Mouse (Mus musculus): ENCODE results near the gene Prmt1.

Gene Prmt1

DNA sequence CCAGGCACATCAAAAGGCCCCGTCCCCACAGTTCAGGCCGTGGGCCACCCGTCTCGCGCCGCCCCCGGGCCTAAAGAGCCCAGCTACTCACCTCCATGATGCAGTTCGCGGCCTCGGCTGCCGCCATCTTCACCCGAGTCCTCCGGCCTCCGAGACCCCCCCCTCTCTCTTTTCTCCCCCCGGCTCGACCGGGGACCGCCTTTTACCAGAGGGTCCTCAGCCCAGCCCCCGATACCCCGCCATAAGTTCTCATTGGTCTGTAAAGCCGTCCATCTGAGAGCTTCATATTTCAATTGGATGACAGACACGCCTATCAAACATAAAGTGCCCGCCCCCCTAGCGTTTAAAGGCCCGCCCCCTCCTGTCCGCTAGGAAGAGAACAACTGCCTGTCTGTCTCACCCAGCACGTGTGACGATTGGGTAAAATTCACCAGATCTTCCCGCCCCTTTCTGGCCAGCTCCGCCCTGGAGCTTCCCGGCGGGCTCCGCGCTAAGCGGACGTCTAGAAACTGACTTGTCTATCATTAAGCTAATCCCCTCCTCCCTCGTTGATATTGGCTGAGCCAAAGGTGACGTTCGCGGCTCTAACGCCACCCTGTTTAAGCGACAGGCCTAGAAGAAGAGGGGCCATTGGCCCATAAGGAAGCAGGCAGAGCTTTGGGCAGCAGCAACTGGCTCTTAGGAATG, at the start of gene Prmt1:
Gene Prmt1, minus strand, starts transcription at position 377 of the 687 bp plus-strand sequence.
- Histone ChIP-seq H3K36me3 (ENCODE audit: insufficient read depth, low read length) (peaks cover 70% of the 10 kb centered on the region), H3K27me3 (ENCODE audit: insufficient read depth, low read length) (no peaks in the 10 kb centered on the region), H3K4me1 (replicated peaks; ENCODE audit: low read depth, low read length) (peaks cover 69% of the 10 kb centered on the region), H3K4me3 (replicated peaks; ENCODE audit: low read length) (peak within 1 kb of the TSS; percentile 99), H3K9me3 (ENCODE audit: low read length) (no peaks in the 10 kb centered on the region)
- no peak for TF ChIP-seq POU5F1 (IDR thresholded peaks at IDR 0.05; ENCODE audit: borderline replicate concordance, low read length)
- TF ChIP-seq NANOG (IDR thresholded peaks at IDR 0.05; ENCODE audit: borderline replicate concordance, low read length), result no peak
- no peak for TF ChIP-seq CTCF (conservative IDR thresholded peaks at IDR 0.05; ENCODE audit: low read length)

DNA sequence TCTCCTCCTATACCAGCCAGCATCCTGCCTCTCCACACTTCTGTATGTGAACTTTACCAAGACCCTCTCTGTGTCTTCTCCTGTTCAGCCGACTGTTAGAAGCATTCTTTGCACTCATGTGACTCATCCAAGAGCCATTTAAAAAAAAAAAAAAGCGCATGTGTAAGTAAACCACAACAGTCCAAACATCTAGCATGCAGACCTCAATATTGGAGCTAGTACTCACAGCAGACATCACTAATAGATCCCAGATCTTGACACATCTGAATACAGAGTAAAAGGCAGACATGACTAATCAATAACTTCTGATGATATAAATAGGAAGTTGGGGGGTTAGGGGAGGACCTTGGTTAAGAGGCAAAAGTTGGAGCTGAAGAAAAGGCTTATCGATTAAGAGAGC, 49.3 kb upstream of the Prmt1 start:
- H3K36me3 ChIP-seq (ENCODE audit: insufficient read depth, low read length), result peaks cover 99% of the 10 kb centered on the region
- no peak overlapping the region for H3K4me3 ChIP-seq (replicated peaks; ENCODE audit: low read length)
- peaks cover 29% of the 10 kb centered on the region for H3K4me1 ChIP-seq (replicated peaks; ENCODE audit: low read depth, low read length)
- no peaks in the 10 kb centered on the region for H3K9me3 ChIP-seq (ENCODE audit: low read length)
- no peaks in the 10 kb centered on the region for H3K27me3 ChIP-seq (ENCODE audit: insufficient read depth, low read length)
- TF ChIP-seq NANOG (IDR thresholded peaks at IDR 0.05; ENCODE audit: borderline replicate concordance, low read length) (no peak), POU5F1 (IDR thresholded peaks at IDR 0.05; ENCODE audit: borderline replicate concordance, low read length) (no peak), CTCF (conservative IDR thresholded peaks at IDR 0.05; ENCODE audit: low read length) (no peak)

GRCm38 (mm10) chr7:45033722-45034359, 47.5 kb upstream of the Prmt1 start:
- no peak for TF ChIP-seq CTCF (conservative IDR thresholded peaks at IDR 0.05; ENCODE audit: low read length)
- TF ChIP-seq NANOG (IDR thresholded peaks at IDR 0.05; ENCODE audit: borderline replicate concordance, low read length), result no peak
- no peak for TF ChIP-seq POU5F1 (IDR thresholded peaks at IDR 0.05; ENCODE audit: borderline replicate concordance, low read length)
- Histone ChIP-seq H3K4me1 (replicated peaks; ENCODE audit: low read depth, low read length) (peaks cover 32% of the 10 kb centered on the region), H3K27me3 (ENCODE audit: insufficient read depth, low read length) (no peaks in the 10 kb centered on the region), H3K4me3 (replicated peaks; ENCODE audit: low read length) (no peak overlapping the region), H3K9me3 (ENCODE audit: low read length) (no peaks in the 10 kb centered on the region), H3K36me3 (ENCODE audit: insufficient read depth, low read length) (peaks cover 99% of the 10 kb centered on the region)

DNA sequence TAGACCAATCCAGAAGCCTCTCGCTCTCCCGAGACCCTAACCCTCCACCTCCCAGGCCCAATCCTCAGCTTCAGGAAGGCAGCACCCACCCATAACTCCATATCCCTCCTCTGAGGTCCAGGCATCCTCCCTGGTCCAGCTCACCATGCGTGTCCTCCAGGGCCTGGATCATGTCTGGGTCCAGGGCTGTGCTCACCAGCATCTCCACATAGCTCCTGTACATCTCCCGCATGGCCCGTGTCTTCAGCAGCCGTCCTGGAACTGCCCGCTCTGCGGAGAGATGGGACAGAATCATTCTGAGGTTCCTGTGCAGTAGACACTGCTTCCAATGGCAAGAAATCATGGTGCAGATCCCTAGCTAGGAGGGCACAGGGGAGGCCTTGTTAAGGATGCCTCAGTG, 44.5 kb upstream of the Prmt1 start:
- H3K9me3 ChIP-seq (ENCODE audit: low read length), result no peaks in the 10 kb centered on the region
- TF ChIP-seq CTCF (conservative IDR thresholded peaks at IDR 0.05; ENCODE audit: low read length) (no peak), NANOG (IDR thresholded peaks at IDR 0.05; ENCODE audit: borderline replicate concordance, low read length) (no peak), POU5F1 (IDR thresholded peaks at IDR 0.05; ENCODE audit: borderline replicate concordance, low read length) (no peak)
- H3K4me1 ChIP-seq (replicated peaks; ENCODE audit: low read depth, low read length), result peaks cover 43% of the 10 kb centered on the region
- peaks cover 95% of the 10 kb centered on the region for H3K36me3 ChIP-seq (ENCODE audit: insufficient read depth, low read length)
- no peak overlapping the region for H3K4me3 ChIP-seq (replicated peaks; ENCODE audit: low read length)
- no peaks in the 10 kb centered on the region for H3K27me3 ChIP-seq (ENCODE audit: insufficient read depth, low read length)

GRCm38 (mm10) chr7:45029995-45030394, 43.6 kb upstream of the Prmt1 start:
- H3K9me3 ChIP-seq (ENCODE audit: low read length), result no peaks in the 10 kb centered on the region
- no peaks in the 10 kb centered on the region for H3K27me3 ChIP-seq (ENCODE audit: insufficient read depth, low read length)
- TF ChIP-seq POU5F1 (IDR thresholded peaks at IDR 0.05; ENCODE audit: borderline replicate concordance, low read length), result no peak
- TF ChIP-seq NANOG (IDR thresholded peaks at IDR 0.05; ENCODE audit: borderline replicate concordance, low read length), result no peak
- no peak for TF ChIP-seq CTCF (conservative IDR thresholded peaks at IDR 0.05; ENCODE audit: low read length)
- H3K36me3 ChIP-seq (ENCODE audit: insufficient read depth, low read length), result peaks cover 87% of the 10 kb centered on the region
- H3K4me3 ChIP-seq (replicated peaks; ENCODE audit: low read length), result no peak overlapping the region
- H3K4me1 ChIP-seq (replicated peaks; ENCODE audit: low read depth, low read length), result peaks cover 51% of the 10 kb centered on the region

DNA sequence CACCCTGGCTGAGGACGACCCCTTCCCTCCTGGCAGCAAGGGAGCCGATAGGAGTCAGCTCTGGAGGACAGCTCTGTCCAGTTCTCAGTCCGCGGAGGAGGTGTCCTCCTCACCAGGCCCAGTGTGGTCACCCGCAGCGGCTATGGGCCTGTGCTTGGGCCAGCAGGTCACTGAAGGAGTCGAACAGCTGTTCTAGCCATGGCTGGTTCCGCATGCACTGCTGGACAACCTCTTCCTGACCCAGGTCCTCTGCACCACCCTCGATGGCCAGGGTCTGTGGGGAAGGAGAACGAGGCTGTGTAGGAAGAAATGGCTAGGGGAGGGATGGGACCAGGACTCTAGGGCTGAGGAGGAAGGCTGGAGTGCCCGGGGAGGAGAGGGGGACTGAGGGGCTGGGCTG, 42.0 kb upstream of the Prmt1 start:
- peaks cover 58% of the 10 kb centered on the region for H3K4me1 ChIP-seq (replicated peaks; ENCODE audit: low read depth, low read length)
- H3K36me3 ChIP-seq (ENCODE audit: insufficient read depth, low read length), result peaks cover 70% of the 10 kb centered on the region
- TF ChIP-seq POU5F1 (IDR thresholded peaks at IDR 0.05; ENCODE audit: borderline replicate concordance, low read length) (no peak), CTCF (conservative IDR thresholded peaks at IDR 0.05; ENCODE audit: low read length) (no peak), NANOG (IDR thresholded peaks at IDR 0.05; ENCODE audit: borderline replicate concordance, low read length) (no peak)
- H3K27me3 ChIP-seq (ENCODE audit: insufficient read depth, low read length), result no peaks in the 10 kb centered on the region
- H3K4me3 ChIP-seq (replicated peaks; ENCODE audit: low read length), result no peak overlapping the region
- no peaks in the 10 kb centered on the region for H3K9me3 ChIP-seq (ENCODE audit: low read length)

GRCm38 (mm10) chr7:45027761-45028160, 41.4 kb upstream of the Prmt1 start:
- Histone ChIP-seq H3K9me3 (ENCODE audit: low read length) (no peaks in the 10 kb centered on the region), H3K4me3 (replicated peaks; ENCODE audit: low read length) (no peak overlapping the region), H3K27me3 (ENCODE audit: insufficient read depth, low read length) (no peaks in the 10 kb centered on the region), H3K36me3 (ENCODE audit: insufficient read depth, low read length) (peaks cover 64% of the 10 kb centered on the region), H3K4me1 (replicated peaks; ENCODE audit: low read depth, low read length) (peaks cover 58% of the 10 kb centered on the region)
- TF ChIP-seq NANOG (IDR thresholded peaks at IDR 0.05; ENCODE audit: borderline replicate concordance, low read length) (no peak), CTCF (conservative IDR thresholded peaks at IDR 0.05; ENCODE audit: low read length) (no peak)

DNA sequence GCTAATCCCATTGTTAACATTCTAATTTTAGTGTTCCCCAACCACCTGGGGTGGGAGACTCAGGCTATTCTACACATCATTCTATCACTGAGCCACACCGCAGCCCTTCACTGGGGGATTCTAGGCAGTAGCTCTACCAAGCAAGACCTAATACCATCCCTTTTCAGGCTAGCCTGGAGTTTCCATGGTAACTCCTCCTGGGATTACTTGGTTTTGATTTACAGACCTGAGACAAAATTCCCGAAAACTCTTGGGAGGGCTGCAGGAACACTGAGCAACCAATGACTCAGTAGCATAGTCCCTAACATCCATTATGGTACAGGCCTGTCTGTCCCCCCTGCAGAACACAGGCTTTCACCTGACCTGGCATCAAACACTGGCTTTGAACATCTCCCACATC, 39.9 kb upstream of the Prmt1 start:
- Histone ChIP-seq H3K9me3 (ENCODE audit: low read length) (no peaks in the 10 kb centered on the region), H3K27me3 (ENCODE audit: insufficient read depth, low read length) (no peaks in the 10 kb centered on the region), H3K4me3 (replicated peaks; ENCODE audit: low read length) (no peak overlapping the region), H3K4me1 (replicated peaks; ENCODE audit: low read depth, low read length) (peaks cover 58% of the 10 kb centered on the region), H3K36me3 (ENCODE audit: insufficient read depth, low read length) (peaks cover 52% of the 10 kb centered on the region)
- no peak for TF ChIP-seq CTCF (conservative IDR thresholded peaks at IDR 0.05; ENCODE audit: low read length)
- TF ChIP-seq NANOG (IDR thresholded peaks at IDR 0.05; ENCODE audit: borderline replicate concordance, low read length), result no peak
- TF ChIP-seq POU5F1 (IDR thresholded peaks at IDR 0.05; ENCODE audit: borderline replicate concordance, low read length), result no peak

Measured in E14TG2a.4 (cell line).